Mouse (Mus musculus): ENCODE results near the gene Usp30.

DNA sequence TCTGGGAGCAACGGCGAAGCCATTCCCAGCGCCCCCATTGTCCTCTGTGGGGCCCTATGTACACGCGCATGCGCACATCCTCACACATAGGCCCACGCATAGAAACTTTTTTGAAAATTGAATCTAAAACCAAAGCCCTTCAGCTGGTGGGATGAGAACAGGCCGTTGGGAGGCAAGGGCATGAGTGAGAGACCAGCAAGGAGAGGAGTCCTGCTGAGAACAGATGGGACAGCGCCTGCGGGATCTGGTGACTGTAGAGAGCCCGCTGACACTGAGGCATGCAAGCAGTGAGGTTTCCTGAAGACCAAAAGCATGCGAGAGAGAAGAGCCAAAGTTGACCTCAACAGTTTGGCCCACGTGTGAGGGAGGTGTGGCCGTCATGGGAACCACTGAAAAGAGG lies 20.2 kb downstream of the Usp30 start:
- TF ChIP-seq CTCF (IDR thresholded peaks at IDR 0.05; ENCODE audit: low read depth) (no peak), EP300 (IDR thresholded peaks at IDR 0.05; ENCODE audit: low read depth) (no peak)

Data from liver, embryonic 14.5 days (tissue).